Mouse (Mus musculus) MEL-GATA-1-ER (cell line): Measurements from ENCODE around the gene Ccdc78.

Experiments
- DNase-seq: peaks from one replicate; pipeline ENCODE4 v3.0.0-alpha.2; 2012; ENCODE audit warnings: low read depth; ENCODE audit errors: extremely low read depth

Ccdc78 gene

GRCm38 (mm10) chr17:25832436-25833290 is 46.3 kb downstream of the Ccdc78 start:
- peak; percentile 92 for DNase-seq

DNA sequence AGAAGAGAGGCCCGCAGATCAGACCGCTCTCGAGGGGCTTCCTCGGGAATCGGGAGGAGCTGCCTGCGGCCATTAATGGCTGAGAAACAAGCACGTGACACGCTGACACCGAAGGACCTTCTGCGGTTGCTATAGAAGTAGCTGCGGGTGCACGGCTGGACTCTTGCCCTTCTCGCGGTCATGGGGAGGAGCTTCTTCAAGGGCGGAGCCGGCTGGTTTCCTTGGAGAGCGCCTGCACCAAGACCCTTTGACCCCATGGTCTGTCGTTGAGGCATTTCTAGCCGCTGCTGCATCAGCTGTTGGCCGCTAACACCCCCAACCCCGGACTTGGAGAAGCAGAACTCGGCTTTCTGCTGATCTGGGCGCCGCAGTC is 46.9 kb downstream of the Ccdc78 start, which contains the start of gene Stub1:
Gene Stub1 (minus strand): TSS at position 114 of the 373 bp plus-strand sequence.
- DNase-seq, result no peak

DNA sequence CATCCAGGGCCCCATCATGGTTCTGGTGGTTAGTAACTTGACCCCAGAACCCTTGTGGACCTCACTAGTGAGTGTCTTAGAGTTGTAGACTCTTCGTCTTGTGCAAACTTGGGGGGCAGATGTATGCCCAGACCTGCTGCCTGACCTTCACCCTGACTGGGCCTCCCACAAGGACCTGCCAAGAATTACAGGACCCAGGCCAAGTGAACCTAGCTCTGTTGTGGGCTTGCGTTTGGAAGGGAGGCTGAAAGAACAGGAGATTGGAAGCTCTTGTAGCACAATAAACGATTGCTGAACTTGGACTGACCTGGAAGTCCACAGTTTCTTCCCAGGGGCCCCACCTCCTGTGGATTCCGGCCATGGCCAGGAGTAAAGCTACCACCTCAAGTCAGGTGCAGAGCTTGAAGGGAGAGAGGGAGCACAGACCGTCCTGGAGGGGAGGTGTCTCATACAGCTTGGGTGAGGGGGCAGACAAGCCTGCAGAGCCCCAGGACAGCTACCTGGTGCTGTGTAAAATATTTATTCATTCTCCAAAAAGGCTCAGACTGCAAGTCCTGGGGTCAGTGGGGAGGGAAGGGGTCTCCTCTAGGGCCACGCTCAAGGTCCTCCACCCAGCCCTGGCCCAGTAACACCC is 47.7 kb downstream of the Ccdc78 start:
- no peak for DNase-seq

GRCm38 (mm10) chr17:25834595-25835222 is 48.3 kb downstream of the Ccdc78 start:
- no peak for DNase-seq

DNA sequence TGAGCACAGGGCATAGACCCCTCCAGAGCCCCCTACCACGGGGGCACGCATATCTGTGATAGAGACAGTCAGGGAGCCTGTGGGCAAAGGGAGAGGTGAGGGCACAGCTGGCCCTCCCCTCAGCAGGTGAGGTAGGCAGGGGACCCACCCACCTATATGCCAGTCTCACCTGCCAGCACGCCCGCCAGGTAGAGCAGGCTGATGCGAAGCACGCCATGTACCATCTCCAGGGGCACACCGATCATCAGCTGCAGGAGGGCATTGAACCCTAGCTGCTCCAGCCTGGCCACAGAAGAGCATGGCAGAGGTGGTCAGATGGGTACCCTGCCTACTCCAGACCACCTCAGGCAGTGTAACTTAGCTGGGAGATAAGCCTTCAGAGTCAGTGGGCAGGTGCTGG is 48.9 kb downstream of the Ccdc78 start:
- DNase-seq, result no peak

- DNase-seq, result no peak
Measured at GRCm38 (mm10) chr17:25835816-25836215, 49.4 kb downstream of the Ccdc78 start.

DNA sequence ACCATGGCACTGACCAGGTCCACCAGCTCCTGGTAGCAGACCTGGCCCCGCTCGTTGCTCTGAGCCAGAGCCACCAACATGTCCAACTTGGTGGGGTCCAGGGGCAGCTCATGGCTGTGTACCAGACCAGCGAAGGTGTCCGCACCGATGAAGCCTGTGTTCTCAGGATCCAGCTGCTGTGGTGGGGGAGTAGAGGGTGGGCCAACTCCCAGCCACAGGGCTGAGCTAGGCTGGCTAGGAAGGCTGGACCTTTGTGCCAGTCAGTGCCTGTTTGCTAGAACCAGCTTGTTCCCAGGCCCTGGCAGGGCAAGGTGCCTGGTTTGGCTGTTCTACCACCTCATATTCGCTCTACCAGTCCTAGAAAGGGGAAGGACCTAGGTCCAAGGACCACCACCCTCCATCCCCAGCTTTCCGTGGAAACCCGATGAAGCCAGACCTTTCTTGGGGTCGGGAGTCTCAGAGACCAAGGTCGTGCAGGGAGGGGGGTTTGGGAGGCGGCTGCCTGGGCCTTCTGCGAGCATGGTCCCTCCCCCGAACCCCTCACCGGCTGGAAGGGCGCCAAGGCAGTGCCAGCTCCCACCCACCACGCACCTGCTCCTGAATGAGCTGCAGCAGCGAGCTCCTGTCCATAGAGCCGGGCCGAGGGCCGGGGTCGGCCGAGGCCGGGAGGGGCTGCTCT is 50.2 kb downstream of the Ccdc78 start:
- no peak for DNase-seq

- DNase-seq, result no peak
Measured at GRCm38 (mm10) chr17:25837076-25837410, 50.7 kb downstream of the Ccdc78 start, which contains the start of gene Rhbdl1. Gene Rhbdl1 (minus strand): TSS chr17:25837295.

GRCm38 (mm10) chr17:25837533-25837932 is 51.2 kb downstream of the Ccdc78 start:
- DNase-seq, result no peak

- DNase-seq, result no peak
Measured at GRCm38 (mm10) chr17:25838904-25839303, 52.5 kb downstream of the Ccdc78 start.

DNA sequence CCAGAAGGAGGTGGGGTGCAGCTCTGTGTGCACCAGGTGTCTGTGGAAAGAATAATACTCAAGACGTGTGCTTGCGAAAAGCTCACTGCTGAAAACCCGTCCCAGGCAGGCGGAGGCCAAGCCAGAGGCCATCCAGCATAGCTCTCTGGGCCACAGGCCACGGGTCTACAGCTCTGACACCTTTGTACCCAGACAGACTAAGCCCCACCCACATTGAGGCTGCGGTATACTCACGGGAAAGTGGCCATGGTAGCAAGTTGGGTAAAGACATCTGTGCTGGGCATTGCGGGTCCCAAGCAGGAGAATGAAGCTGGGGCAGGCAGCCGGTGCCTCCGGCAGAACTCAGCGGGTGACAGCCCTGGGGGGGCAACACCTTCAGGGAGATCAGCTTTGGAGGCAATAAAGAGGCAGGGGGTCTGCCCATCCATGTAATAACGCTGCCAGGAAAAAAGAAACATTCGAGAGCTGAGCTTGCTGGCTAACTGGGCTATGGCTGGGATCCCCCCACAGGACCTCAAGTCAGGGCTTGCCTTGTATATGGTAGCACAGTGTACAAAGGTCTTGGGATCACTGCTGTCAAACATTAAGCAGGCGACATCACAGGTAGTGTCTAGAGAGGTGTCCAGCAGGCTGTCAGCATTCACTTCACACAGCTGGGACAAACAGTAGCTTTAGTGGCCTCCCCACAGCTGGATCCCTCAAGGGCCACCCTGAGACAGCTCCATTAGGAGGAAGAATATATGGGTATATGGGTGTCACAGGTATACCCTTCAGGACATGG is 53.3 kb downstream of the Ccdc78 start:
- no peak for DNase-seq
